Mouse (Mus musculus) retina, adult 2 months (tissue): ENCODE measurements around the gene Nit2.

Source experiments
- DNase-seq: peaks from one replicate; pipeline ENCODE4 v3.0.0-alpha.2; 2012; ENCODE audit warnings: low read depth, low spot score

The Nit2 gene

GRCm38 (mm10) chr16:57163694-57164093, 3.4 kb downstream of the Nit2 start:
- no peak for DNase-seq

- no peak for DNase-seq
These were observed 4.3 kb downstream of the Nit2 start for GRCm38 (mm10) chr16:57162841-57163240.

- no peak for DNase-seq
These were observed 7.3 kb downstream of the Nit2 start for GRCm38 (mm10) chr16:57159835-57160234.

GRCm38 (mm10) chr16:57157728-57158127, 9.4 kb downstream of the Nit2 start:
- DNase-seq, result no peak

- no peak for DNase-seq
These were observed 10.1 kb downstream of the Nit2 start for GRCm38 (mm10) chr16:57157076-57157475.

GRCm38 (mm10) chr16:57155899-57156298, 11.2 kb downstream of the Nit2 start:
- no peak for DNase-seq

- DNase-seq, result no peak
These were observed 15.7 kb downstream of the Nit2 start for GRCm38 (mm10) chr16:57151437-57151836.

GRCm38 (mm10) chr16:57144741-57145140, 22.4 kb downstream of the Nit2 start:
- DNase-seq, result no peak

- no peak for DNase-seq
These were observed 33.5 kb downstream of the Nit2 start for GRCm38 (mm10) chr16:57133611-57134010.

- DNase-seq, result no peak
These were observed 34.8 kb downstream of the Nit2 start for GRCm38 (mm10) chr16:57132326-57132725.

- no peak for DNase-seq
These were observed 35.6 kb downstream of the Nit2 start for GRCm38 (mm10) chr16:57131544-57131943.

- DNase-seq, result no peak
These were observed 36.3 kb downstream of the Nit2 start for GRCm38 (mm10) chr16:57130752-57131400.

- no peak for DNase-seq
These were observed 39.3 kb downstream of the Nit2 start for GRCm38 (mm10) chr16:57127825-57128224.

GRCm38 (mm10) chr16:57126268-57126667, 40.9 kb downstream of the Nit2 start:
- DNase-seq, result no peak

GRCm38 (mm10) chr16:57122682-57123445, 44.3 kb downstream of the Nit2 start:
- DNase-seq, result no peak

GRCm38 (mm10) chr16:57121816-57122415, 45.2 kb downstream of the Nit2 start:
- no peak for DNase-seq

- peak; percentile 86 for DNase-seq
These were observed 46.0 kb downstream of the Nit2 start, which contains the start of gene Tomm70a for GRCm38 (mm10) chr16:57120913-57121815. Tomm70a (plus strand) TSS chr16:57121703.

GRCm38 (mm10) chr16:57117562-57117961, 49.6 kb downstream of the Nit2 start:
- DNase-seq, result no peak

- no peak for DNase-seq
These were observed 51.1 kb downstream of the Nit2 start for GRCm38 (mm10) chr16:57116066-57116465.
